ENCODE assay signal across 8 mouse cellular contexts in the genomic region with DNA sequence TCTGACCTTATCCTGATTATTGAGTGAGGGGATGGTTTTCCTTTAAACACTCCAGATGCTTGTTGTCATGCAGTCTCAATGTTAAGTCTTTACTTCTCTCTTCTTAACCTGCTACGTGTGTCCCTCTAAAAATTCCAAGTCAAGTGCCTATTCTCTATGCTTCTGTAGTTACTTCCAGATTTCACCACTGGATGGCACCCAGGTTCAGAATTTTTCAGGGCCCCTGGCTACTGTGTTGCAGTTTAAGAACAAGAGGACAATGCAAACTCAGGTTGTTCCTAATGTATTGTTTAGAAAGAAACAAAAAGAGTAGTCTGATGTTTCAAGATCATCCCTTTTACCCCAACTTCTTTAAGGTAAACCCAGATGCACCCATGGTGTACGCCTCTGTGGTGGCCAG. TPM values are rescaled to one million over a fixed set of nuclear protein-coding genes. Genes with fewer than 3 reads are reported as not detected.
DNase-seq lines count a peak whose midpoint lies in the region; ATAC-seq and TF ChIP-seq lines count a peak whose summit lies in the region.

No protein-coding gene starts in this region.

- no peak for TF ChIP-seq EP300 in MEL (IDR thresholded peaks at IDR 0.05; ENCODE audit: low read depth in 1 of 2, low read length in 2 of 2)

- no peaks in the 10 kb centered on the region for H3K9me3 ChIP-seq in intestine, embryonic 14.5 days (ENCODE audit: control insufficient read depth, low read length)
- no peaks in the 10 kb centered on the region for H3K9me3 ChIP-seq in intestine, embryonic 16.5 days (ENCODE audit: control insufficient read depth, low read length)
- H3K9me3 ChIP-seq in MEL (replicated peaks; ENCODE audit: insufficient read depth, low read length), result no peaks in the 10 kb centered on the region

- DNase-seq in intestine, embryonic 14.5 days (ENCODE audit: low spot score), result peak; percentile 63
- DNase-seq in MEL (ENCODE audit: low read depth, low spot score), result no peak
- DNase-seq in cerebellum, postnatal 14 days, result peak; percentile 61 to 64
- peak; percentile 61 to 71 for DNase-seq in heart, postnatal 36 days
- peak; percentile 8 to 10 for DNase-seq in left cerebral cortex, adult 8-10 months (ENCODE audit: low spot score in 2 of 2)
- peak; percentile 20 for DNase-seq in retina, adult 2 months (ENCODE audit: low read depth, low spot score)
- no peak for DNase-seq in spleen, postnatal 36 days (ENCODE audit: low spot score in 2 of 2)

- H3K4me2 ChIP-seq in intestine, embryonic 14.5 days (ENCODE audit: low read length), result no peak overlapping the region
- no peak overlapping the region for H3K4me2 ChIP-seq in intestine, embryonic 16.5 days (ENCODE audit: low read depth, low read length)

- H3K4me1 ChIP-seq in intestine, embryonic 14.5 days (replicated peaks; ENCODE audit: control insufficient read depth, insufficient read depth, low read length), result no peaks in the 10 kb centered on the region
- no peaks in the 10 kb centered on the region for H3K4me1 ChIP-seq in intestine, embryonic 16.5 days (ENCODE audit: control insufficient read depth, insufficient read depth, low read length)
- no peaks in the 10 kb centered on the region for H3K4me1 ChIP-seq in MEL (ENCODE audit: control insufficient read depth in 1 of 2, insufficient read depth in 2 of 2, low read length in 2 of 2)

- H3K27ac ChIP-seq in intestine, embryonic 14.5 days (ENCODE audit: low read depth), result no peak overlapping the region
- no peak overlapping the region for H3K27ac ChIP-seq in intestine, embryonic 16.5 days (ENCODE audit: low read length)
- H3K27ac ChIP-seq in MEL (ENCODE audit: control insufficient read depth, low read depth, low read length), result no peak overlapping the region

- no peaks in the 10 kb centered on the region for H3K27me3 ChIP-seq in intestine, embryonic 14.5 days (replicated peaks; ENCODE audit: control insufficient read depth, insufficient read depth, low read length)
- no peaks in the 10 kb centered on the region for H3K27me3 ChIP-seq in intestine, embryonic 16.5 days (replicated peaks; ENCODE audit: control insufficient read depth, insufficient read depth, low read length)
- no peaks in the 10 kb centered on the region for H3K27me3 ChIP-seq in MEL (ENCODE audit: control insufficient read depth in 1 of 2, insufficient read depth in 2 of 2, low read length in 2 of 2)

- no peaks in the 10 kb centered on the region for H3K79me2 ChIP-seq in MEL (ENCODE audit: control insufficient read depth, insufficient read depth, low read length, poor library complexity)

- H3K36me3 ChIP-seq in intestine, embryonic 14.5 days (ENCODE audit: control insufficient read depth, insufficient read depth, low read length), result no peaks in the 10 kb centered on the region
- no peaks in the 10 kb centered on the region for H3K36me3 ChIP-seq in intestine, embryonic 16.5 days (ENCODE audit: control insufficient read depth, insufficient read depth, low read length)
- H3K36me3 ChIP-seq in MEL (ENCODE audit: control insufficient read depth in 1 of 2, insufficient read depth in 2 of 2, low read length in 2 of 2), result no peaks in the 10 kb centered on the region

- intact Hi-C loops in heart, postnatal 36 days (cut with DNase I), result loop anchor here (2.0 kb wide), 2 partner anchors 141 to 167 kb away; no protein-coding TSS in a partner anchor

- 50% methylated on average over 2 of the region's 2 CpGs for WGBS in intestine, embryonic 14.5 days
- WGBS in intestine, embryonic 16.5 days, result 61% methylated on average over 2 of the region's 2 CpGs

- peak in 1 of 3 experiments; percentile 15; a peak in 1 of 6 replicates for TF ChIP-seq CTCF in MEL (IDR thresholded peaks at IDR 0.05 in 2 of 3, conservative IDR thresholded peaks at IDR 0.05 in 1 of 3; ENCODE audit: control insufficient read depth in 1 of 3, insufficient read depth in 1 of 3, low read depth in 2 of 3, low read length in 3 of 3, poor library complexity in 1 of 3, severe bottlenecking in 1 of 3)

- TF ChIP-seq POLR2A in MEL (IDR thresholded peaks at IDR 0.05; ENCODE audit: control insufficient read depth in 1 of 2, insufficient read depth in 1 of 2, low read depth in 1 of 2, low read length in 2 of 2, poor library complexity in 1 of 2), result no peak

- ATAC-seq in intestine, embryonic 14.5 days (replicated peaks; ENCODE audit: low FRiP score, low TSS enrichment, low read depth), result no peak
- no peak for ATAC-seq in intestine, embryonic 16.5 days

- TF ChIP-seq RAD21 in MEL (IDR thresholded peaks at IDR 0.05; ENCODE audit: low read depth, low read length), result no peak

- H3K4me3 ChIP-seq in intestine, embryonic 14.5 days (ENCODE audit: low read depth, low read length), result no peak overlapping the region
- no peak overlapping the region for H3K4me3 ChIP-seq in intestine, embryonic 16.5 days (ENCODE audit: low read length)
- H3K4me3 ChIP-seq in MEL (ENCODE audit: control insufficient read depth in 1 of 2, insufficient read depth in 1 of 2, low read depth in 2 of 2, low read length in 2 of 2), result no peak overlapping the region

- H3K9ac ChIP-seq in intestine, embryonic 14.5 days (ENCODE audit: low read length), result no peak overlapping the region
- no peak overlapping the region for H3K9ac ChIP-seq in intestine, embryonic 16.5 days (ENCODE audit: low read depth, low read length)
- H3K9ac ChIP-seq in MEL (ENCODE audit: control insufficient read depth, low read depth, low read length, poor library complexity, severe bottlenecking), result no peak overlapping the region

TF ChIP-seq in MEL, 35 proteins besides CTCF, POLR2A, EP300 and RAD21:
- no peak for TF ChIP-seq ELF1 (IDR thresholded peaks at IDR 0.05; ENCODE audit: low read depth, low read length)
- no peak for TF ChIP-seq NELFE (IDR thresholded peaks at IDR 0.05; ENCODE audit: low read depth, low read length)
- TF ChIP-seq GATA1 (IDR thresholded peaks at IDR 0.05; ENCODE audit: low read depth, low read length), result no peak
- no peak for TF ChIP-seq POLR2AphosphoS5 (IDR thresholded peaks at IDR 0.05; ENCODE audit: borderline replicate concordance, low read depth, low read length)
- peak; percentile 29; the same call in 1 of the 2 replicates for TF ChIP-seq SMC3 (IDR thresholded peaks at IDR 0.05; ENCODE audit: low read depth, low read length)
- no peak for TF ChIP-seq ZKSCAN1 (IDR thresholded peaks at IDR 0.05; ENCODE audit: low read depth, low read length)
- TF ChIP-seq E2F4 (IDR thresholded peaks at IDR 0.05; ENCODE audit: borderline replicate concordance, low read depth, low read length), result no peak

RNA-seq across cellular contexts. Expression of a gene that starts 8.4 kb away (rescaled TPM):
- polyA plus RNA-seq in intestine, embryonic 14.5 days (2014; fragmentation: Nextera tagmentation; extraction: Ambion mirVana), result 66.4 and 72.9 TPM in 2 replicates
- 70.4 and 74.8 TPM in 2 replicates for polyA plus RNA-seq in intestine, embryonic 16.5 days (2015; fragmentation: Nextera tagmentation; extraction: Ambion mirVana)
- 0.23 and 0.33 TPM in 2 replicates for total RNA-seq in MEL (2012; rRNA removed)
- polyA plus RNA-seq in MEL (2012; ENCODE audit: insufficient read depth in 1 of 2, insufficient read length in 2 of 2, low read depth in 1 of 2, low replicate concordance in 2 of 2, missing spikeins in 1 of 2), result 1 to 10 TPM in 1 of 2 experiments, not detected in 1; 1.9 TPM
- total RNA-seq in heart, postnatal 36 days (2021), result 100 to 1,000 TPM; 211 to 235 TPM
- 1 to 10 TPM; 4.3 to 4.9 (median 4.6) TPM for total RNA-seq in left cerebral cortex, adult 8-10 months (2022)

RNA-seq across cellular contexts. Expression of a gene that starts 33.8 kb away (rescaled TPM):
- polyA plus RNA-seq in intestine, embryonic 14.5 days (2014; fragmentation: Nextera tagmentation; extraction: Ambion mirVana), result 0.46 and 0.97 TPM in 2 replicates
- 0.64 and 1.1 TPM in 2 replicates for polyA plus RNA-seq in intestine, embryonic 16.5 days (2015; fragmentation: Nextera tagmentation; extraction: Ambion mirVana)
- not detected in 2 replicates for total RNA-seq in MEL (2012; rRNA removed)
- polyA plus RNA-seq in MEL (2012; ENCODE audit: insufficient read depth in 1 of 2, insufficient read length in 2 of 2, low read depth in 1 of 2, low replicate concordance in 2 of 2, missing spikeins in 1 of 2), result not detected
- total RNA-seq in heart, postnatal 36 days (2021), result 1 to 10 TPM; 1.3 to 3.1 TPM
- 1 to 10 TPM in 3 of 4 experiments, under 1 TPM in 1; 0.82 to 1.7 (median 1.3) TPM for total RNA-seq in left cerebral cortex, adult 8-10 months (2022)

Comparison
In these comparisons a context has a peak if more than half of its experiments do, and no peak if none do; other contexts are left out.
1. DNase-seq: peak in intestine, embryonic 14.5 days (single experiment), cerebellum, postnatal 14 days (2 of 2), heart, postnatal 36 days (2 of 2), left cerebral cortex, adult 8-10 months (2 of 2) and retina, adult 2 months (single experiment); none in MEL (single experiment) and spleen, postnatal 36 days (0 of 2).
2. RNA of a gene that starts 8.4 kb away (total RNA-seq): 211 to 235 TPM in heart, postnatal 36 days; 4.3 to 4.9 TPM in left cerebral cortex, adult 8-10 months and 0.23 to 0.33 TPM in MEL; every median in the first group is over 10 times any median in the second.